Mouse (Mus musculus) frontal cortex, postnatal 25 days (tissue): Measurements from ENCODE around the gene Adamts4.

Experiments
- DNase-seq, 2 experiments: peaks; one replicate each; pipeline ENCODE4 v3.0.0; 2022; ENCODE audit warnings: low spot score in 2 of 2

The Adamts4 gene

GRCm38 (mm10) chr1:171309321-171309720 is 59.1 kb downstream of the Adamts4 start:
- DNase-seq: no peak
